Mouse (Mus musculus) testis, adult 2 months (tissue): ENCODE measurements at regions not wholly inside any gene's neighbourhood (a gene's known extent, or its start where the extent isn't known, plus 50 kb on each side); places are given as distances from the start of the nearest gene placed in this dataset.

Experiments used
- CTCF ChIP-seq: fragments of 200-500 bp; IDR thresholded peaks from 2 replicates; pipeline ENCODE4 v1.5.1; 2012; ENCODE audit warnings: low read depth, mild to moderate bottlenecking, inconsistent platforms, low read length, moderate library complexity; ENCODE audit not compliant: control insufficient read depth, insufficient read depth, insufficient replicate concordance
- POLR2A ChIP-seq: fragments of 200-500 bp; IDR thresholded peaks from 2 replicates; pipeline ENCODE4 v1.6.1; 2012; ENCODE audit warnings: low read depth, mild to moderate bottlenecking, inconsistent platforms, low read length, moderate library complexity; ENCODE audit not compliant: control insufficient read depth

DNA sequence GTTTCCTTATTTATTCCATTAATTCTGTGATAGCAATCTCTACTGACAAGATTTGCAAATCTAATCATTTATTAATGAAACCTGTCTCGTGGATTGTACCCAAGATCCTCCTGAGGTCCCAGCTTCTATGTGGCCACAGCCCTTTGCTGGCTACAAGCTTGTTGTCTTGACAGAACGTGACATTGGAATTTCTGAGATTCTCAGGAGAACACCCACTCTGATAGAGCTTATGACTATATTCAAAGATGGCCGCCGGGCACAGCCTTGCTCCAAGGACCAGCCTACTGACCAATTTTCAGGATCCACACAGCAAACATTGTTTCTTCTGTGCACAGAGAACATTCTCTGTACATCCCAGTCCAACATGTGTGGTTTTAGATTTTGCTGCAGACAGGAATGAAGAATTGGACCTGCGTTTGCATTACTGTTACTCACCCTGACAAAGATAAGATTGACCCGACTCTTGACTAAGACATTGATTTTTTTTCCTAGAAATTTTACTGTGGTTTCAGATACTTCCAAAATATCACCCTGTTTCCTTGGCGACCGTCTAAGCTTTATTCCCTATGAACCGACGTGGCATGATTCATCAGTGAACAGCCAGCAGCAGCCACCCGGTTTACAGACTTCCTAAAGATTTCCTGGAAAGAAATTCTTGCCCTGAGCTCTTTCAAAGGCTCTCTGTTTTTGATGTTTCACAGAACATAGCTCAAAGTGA lies 65.9 kb upstream of the Klf7 start:
- no peak for TF ChIP-seq POLR2A
- no peak for TF ChIP-seq CTCF
